Mouse (Mus musculus) layer of hippocampus, postnatal 14 days (tissue): ENCODE measurements at regions not wholly inside any gene's neighbourhood (a gene's known extent, or its start where the extent isn't known, plus 50 kb on each side); places are given as distances from the start of the nearest gene placed in this dataset.
"Not testable (repeated sequence)": the region's sequence is repeated elsewhere in the genome, so short reads cannot be mapped to it uniquely, and the experiment has no call there.

Experiments
- DNase-seq, 2 experiments: peaks; one replicate each; pipeline ENCODE4 v3.0.0; 2021 to 2022; ENCODE audit warnings: low spot score in 2 of 2, mixed read lengths in 1 of 2

- no peak for DNase-seq
Observed at GRCm38 (mm10) chr4:131409805-131410204, 428.3 kb downstream of the Ptpru start.

DNA sequence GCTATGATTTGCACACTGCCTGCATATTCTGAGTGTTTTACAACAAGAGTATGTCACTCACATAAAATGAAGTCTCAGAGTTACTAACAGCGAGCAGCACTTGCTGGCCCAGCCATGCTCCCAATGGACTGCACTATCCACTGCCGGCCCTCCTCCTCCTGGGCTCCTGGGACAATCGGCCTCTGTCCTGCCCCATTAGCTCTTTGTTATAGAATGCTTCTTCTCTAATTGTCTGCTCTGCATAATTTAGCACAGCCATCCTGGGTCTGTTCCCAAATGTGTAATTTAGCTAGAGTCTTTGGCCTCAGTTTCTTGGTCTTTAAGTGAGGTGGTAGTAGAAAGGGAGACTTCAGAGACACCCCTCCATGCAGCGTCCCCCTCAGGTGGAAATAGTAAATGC lies 426.2 kb downstream of the Ptpru start:
- DNase-seq = no peak

- no peak for DNase-seq
Observed at GRCm38 (mm10) chr4:131413380-131413779, 424.7 kb downstream of the Ptpru start.

- DNase-seq = no peak
Observed at GRCm38 (mm10) chr4:131415453-131415852, 422.6 kb downstream of the Ptpru start.

GRCm38 (mm10) chr4:131416209-131416608 lies 421.9 kb downstream of the Ptpru start:
- no peak for DNase-seq

DNA sequence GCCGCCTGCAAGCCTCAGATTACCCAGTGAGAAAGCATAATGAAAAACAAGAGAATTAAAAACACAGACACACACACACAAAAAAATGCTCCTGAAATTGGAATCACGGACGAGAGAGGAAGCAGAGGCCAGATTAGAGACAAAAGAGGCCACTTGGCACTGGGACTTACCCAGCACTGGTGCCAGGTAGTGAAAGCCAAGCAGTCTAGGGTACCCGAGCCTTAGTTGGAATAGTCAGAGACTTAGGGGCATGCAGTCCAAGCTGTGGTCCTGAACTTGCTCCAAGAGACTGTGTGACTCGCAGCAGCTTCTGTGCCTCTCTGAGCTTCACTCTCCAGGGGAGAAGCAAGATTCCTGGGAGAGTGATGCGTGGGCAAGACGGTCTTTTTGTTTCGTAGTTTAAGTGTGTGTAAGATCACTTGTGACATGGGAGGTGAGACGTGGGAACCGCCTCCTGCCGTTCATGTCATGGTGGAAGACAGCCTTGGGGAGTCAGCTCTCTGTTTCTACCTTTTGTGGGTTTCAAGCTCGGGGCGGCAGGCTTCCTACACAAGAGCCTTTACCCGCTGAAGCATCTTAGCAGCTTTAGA lies 420.8 kb downstream of the Ptpru start:
- peak in 1 of 2 experiments; percentile 49 for DNase-seq

- DNase-seq = no peak
Observed at GRCm38 (mm10) chr4:131425311-131425710, 412.8 kb downstream of the Ptpru start.

- DNase-seq = no peak
Observed at GRCm38 (mm10) chr4:131427871-131428270, 410.2 kb downstream of the Ptpru start.

GRCm38 (mm10) chr4:131429356-131429755 lies 408.7 kb downstream of the Ptpru start:
- peak in 1 of 2 experiments; percentile 52 for DNase-seq

DNA sequence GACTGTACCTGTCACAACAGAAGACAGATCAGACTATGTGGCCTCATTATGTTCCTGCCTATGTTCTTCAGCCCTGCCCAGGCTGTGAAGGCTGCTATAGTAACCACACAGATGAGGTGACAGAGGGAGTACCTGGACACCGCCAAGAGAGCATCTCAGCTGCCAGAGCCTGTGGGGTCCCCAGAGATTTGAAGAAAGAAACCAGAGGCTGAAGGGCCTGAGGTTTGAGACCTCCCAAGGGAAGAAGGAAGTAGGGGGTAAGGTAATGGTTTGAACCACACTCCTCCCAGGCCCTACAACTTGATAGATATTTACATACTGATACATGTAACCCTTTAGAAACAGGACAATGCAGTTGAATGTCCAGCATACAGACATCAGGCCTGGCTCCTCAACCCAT lies 407.7 kb downstream of the Ptpru start:
- DNase-seq = no peak

DNA sequence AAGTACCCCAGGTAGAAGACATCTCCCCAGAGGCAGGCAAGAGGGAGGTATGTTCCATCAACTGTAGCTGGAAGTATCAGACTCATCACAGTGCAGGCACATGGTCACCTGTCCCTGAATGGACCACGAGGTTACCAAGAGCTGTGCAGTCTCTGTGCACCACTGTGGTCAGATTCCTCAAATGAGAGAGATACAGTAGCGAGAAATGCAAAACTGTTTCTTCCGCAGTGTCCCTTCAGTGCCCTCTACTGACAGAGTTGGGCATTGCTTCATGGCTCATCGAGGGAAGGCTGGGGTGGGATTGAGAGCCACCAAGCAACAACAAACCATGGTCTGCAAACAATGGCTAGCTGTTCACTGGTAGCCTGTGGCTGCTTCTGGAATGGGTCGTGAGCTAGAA lies 406.9 kb downstream of the Ptpru start:
- peak; percentile 82 to 86 for DNase-seq

DNA sequence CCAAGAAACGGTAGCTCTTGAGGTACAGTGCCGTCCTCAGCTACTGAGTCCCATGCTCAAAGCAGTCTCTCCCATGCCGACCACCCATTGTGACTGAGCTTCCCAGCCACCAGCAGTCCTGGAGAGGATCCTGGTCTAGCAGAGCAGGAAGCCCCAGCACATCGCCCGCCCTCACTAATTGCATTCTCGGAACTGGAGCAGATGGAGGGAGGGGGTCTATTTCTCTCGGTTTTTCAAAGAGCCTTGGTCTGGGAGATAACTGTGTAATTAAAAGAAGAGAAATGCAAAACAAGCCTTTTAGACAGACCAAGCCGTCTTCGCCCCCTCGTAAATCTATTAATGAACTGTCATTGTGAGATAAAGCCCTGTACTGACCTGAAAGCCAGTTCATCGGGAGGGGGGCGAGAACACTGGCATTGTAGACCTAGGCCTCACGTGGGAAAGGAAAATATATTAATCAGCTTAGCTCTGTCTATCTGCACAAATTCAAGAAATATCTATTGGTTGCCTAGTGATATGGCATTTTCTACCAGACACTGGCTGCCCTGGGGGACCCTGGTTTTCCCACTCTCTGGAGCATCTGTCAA lies 405.4 kb downstream of the Ptpru start:
- DNase-seq = no peak

DNA sequence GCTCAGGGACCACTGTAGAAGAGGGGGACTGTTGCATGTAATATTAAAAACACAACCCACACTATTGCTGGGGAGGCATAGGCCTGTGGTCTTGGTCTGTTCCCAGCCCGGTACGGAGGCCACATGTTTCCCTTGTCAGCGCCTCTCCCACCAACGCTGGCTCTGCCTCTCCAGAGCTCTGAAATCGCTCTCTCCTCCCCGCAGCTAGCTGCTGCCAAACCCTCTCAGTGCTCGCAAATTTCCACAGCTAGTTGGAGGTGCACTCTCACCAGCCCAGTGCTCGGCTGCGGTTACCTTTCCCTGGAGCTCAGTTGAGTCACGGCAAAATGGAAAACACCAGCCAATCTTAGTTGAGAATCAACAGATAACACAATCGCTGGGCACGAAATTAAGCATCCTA lies 402.9 kb downstream of the Ptpru start:
- DNase-seq = no peak

DNA sequence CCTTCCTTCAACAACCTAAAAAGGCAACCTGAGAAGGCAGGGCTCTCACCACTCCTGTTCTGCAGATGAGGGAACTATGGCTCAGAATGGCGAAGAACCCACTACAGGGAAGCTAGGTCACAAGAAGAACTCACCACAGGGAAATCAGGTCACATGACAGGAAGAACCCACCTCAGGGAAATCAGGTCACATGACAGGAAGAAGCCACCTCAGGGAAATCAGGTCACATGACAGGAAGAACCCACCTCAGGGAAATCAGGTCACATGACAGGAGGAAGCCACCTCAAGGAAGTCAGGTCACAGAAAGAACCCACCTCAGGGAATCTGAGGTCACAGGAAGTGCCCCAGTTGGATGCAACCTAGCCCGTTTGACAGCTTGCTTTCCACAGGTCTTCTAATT lies 399.7 kb downstream of the Ptpru start:
- DNase-seq = no peak

- no peak for DNase-seq
Observed at GRCm38 (mm10) chr4:131438883-131439282, 399.2 kb downstream of the Ptpru start.

DNA sequence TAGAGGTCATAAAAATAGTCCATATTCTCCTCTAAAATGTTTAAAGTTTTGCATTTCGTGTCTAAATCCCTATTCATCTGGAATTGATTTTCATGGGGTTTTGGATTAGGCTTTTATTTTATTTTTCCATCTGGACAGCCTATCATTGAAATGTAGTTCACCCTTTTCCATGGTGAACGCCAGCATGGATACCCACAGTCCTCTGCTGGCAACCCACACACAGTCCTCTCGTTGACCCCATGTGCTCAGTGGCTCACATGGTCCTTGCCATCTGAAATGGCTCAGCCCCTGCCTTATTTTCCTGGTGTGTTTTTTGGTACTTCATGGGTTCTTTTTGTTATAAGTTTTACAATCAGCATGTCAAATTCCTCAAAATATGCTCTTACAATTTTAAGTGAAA lies 397.2 kb downstream of the Ptpru start:
- no peak for DNase-seq

- DNase-seq = no peak
Observed at GRCm38 (mm10) chr4:131443518-131443917, 394.6 kb downstream of the Ptpru start.

GRCm38 (mm10) chr4:131450296-131450695 lies 387.8 kb downstream of the Ptpru start:
- not testable (repeated sequence) for DNase-seq

GRCm38 (mm10) chr4:131457551-131457950 lies 380.5 kb downstream of the Ptpru start:
- DNase-seq = no peak

- DNase-seq = no peak
Observed at GRCm38 (mm10) chr4:131459746-131460145, 378.3 kb downstream of the Ptpru start.

- no peak for DNase-seq
Observed at GRCm38 (mm10) chr4:131461312-131461711, 376.8 kb downstream of the Ptpru start.

DNA sequence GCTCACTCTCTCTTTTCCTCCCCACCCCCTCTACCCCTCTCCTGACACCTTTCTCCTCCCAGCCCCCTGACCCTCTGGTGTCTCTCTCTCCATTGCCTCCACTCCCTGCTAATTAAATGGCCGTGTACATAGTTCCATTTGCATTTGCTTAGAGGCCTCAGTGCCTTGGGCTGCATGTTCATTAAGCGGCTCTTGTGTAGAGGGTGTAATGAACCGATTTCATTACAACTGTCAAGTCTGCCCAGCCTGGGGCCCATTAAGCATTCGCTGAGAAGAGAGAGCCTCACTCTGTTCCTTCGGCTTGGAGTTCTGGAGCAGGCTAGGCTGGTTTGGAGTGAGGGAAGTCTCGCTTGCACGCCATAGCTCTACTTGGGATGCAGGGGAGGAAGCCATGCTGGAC lies 376.4 kb downstream of the Ptpru start:
- no peak for DNase-seq

GRCm38 (mm10) chr4:131475023-131475422 lies 363.1 kb downstream of the Ptpru start:
- no peak for DNase-seq
